Mouse (Mus musculus): ENCODE data around the gene C130073F10Rik.

DNA sequence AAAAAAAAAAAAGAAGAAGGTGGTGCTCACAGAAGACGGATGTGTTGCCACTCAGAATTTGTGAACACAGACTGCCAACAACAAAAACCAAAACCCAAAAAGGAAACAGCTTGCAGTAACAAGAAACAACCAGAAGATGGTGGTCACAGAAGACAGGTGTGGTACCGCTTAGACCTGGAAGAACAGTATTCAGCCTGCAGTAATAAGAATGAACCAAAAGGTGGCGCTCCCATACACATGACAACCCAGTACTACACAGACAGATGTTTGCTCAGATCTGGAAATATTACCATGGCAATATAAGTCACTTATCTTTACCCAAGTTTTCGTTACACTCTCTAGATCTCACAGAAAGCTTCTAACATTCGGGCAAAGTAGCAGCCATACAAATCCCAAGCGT, 32.7 kb downstream of the C130073F10Rik start:
- TF ChIP-seq POLR2A (IDR thresholded peaks at IDR 0.05; ENCODE audit: insufficient read length, low read depth) (no peak), TCF12 (IDR thresholded peaks at IDR 0.05; ENCODE audit: insufficient read depth, poor library complexity, severe bottlenecking) (no peak), MYOD1 (IDR thresholded peaks at IDR 0.05; ENCODE audit: control insufficient read depth in 1 of 3, insufficient read length in 2 of 3, low read depth in 2 of 3) (no peak), REST (IDR thresholded peaks at IDR 0.05; ENCODE audit: insufficient read depth, insufficient read length) (no peak), POLR2AphosphoS2 (IDR thresholded peaks at IDR 0.05; ENCODE audit: insufficient read length, low read depth) (no peak), CEBPB (IDR thresholded peaks at IDR 0.05; ENCODE audit: insufficient read depth, poor library complexity, severe bottlenecking) (no peak)

Data from myocyte (in vitro differentiated cells).